Mouse (Mus musculus): ENCODE data around the gene Gm10271. TPM values are rescaled to one million over a fixed set of nuclear protein-coding genes. Genes with fewer than 3 reads are reported as not detected.

Gm10271 gene
- polyA plus RNA-seq, 1 experiment from 2014 or later = not detected

- H3K4me1 ChIP-seq (replicated peaks; ENCODE audit: control insufficient read depth, insufficient read depth, low read length) = no peaks in the 10 kb centered on the region
- DNase-seq (ENCODE audit: low spot score) = no peak
- no peak overlapping the region for H3K9ac ChIP-seq (ENCODE audit: low read length)
- 85% methylated on average over 15 of the region's 15 CpGs for WGBS
- no peak overlapping the region for H3K4me3 ChIP-seq (ENCODE audit: low read depth, low read length)
- no peak overlapping the region for H3K4me2 ChIP-seq (ENCODE audit: low read depth, low read length, severe bottlenecking)
- H3K9me3 ChIP-seq (ENCODE audit: control insufficient read depth, low read length) = no peaks in the 10 kb centered on the region
- H3K27me3 ChIP-seq (ENCODE audit: control insufficient read depth, insufficient read depth, low read length) = no peaks in the 10 kb centered on the region
- H3K27ac ChIP-seq (ENCODE audit: low read depth, low read length) = no peak overlapping the region
- no peaks in the 10 kb centered on the region; the same call in 1 of the 2 replicates for H3K36me3 ChIP-seq (ENCODE audit: control insufficient read depth, insufficient read depth, low read length)
- no peak for ATAC-seq (replicated peaks; ENCODE audit: low FRiP score)
Measured at GRCm38 (mm10) chr10:116908901-116909642, 63.3 kb downstream of the Gm10271 start.

Other genes with a start within 250 kb of the Gm10271 start
- 0.08 and 0.17 TPM in 2 replicates for gene Myrfl, start 75.7 kb downstream of the Gm10271 start, polyA plus RNA-seq (2014; fragmentation: Nextera tagmentation; extraction: Ambion mirVana)
- gene Rab3ip, start 21.8 kb downstream of the Gm10271 start, polyA plus RNA-seq (2014; fragmentation: Nextera tagmentation; extraction: Ambion mirVana) = 45.7 and 46.5 TPM in 2 replicates
- 0.09 and 0.15 TPM in 2 replicates for gene Best3, start 13.7 kb upstream of the Gm10271 start, polyA plus RNA-seq (2014; fragmentation: Nextera tagmentation; extraction: Ambion mirVana)
- gene Lrrc10, start 72.7 kb upstream of the Gm10271 start, polyA plus RNA-seq (2014; fragmentation: Nextera tagmentation; extraction: Ambion mirVana) = not detected in 2 replicates
- gene Cct2, start 91.2 kb upstream of the Gm10271 start, polyA plus RNA-seq (2014; fragmentation: Nextera tagmentation; extraction: Ambion mirVana) = 294 and 318 TPM in 2 replicates
- 29.4 and 31.9 TPM in 2 replicates for gene Frs2, start 175.9 kb upstream of the Gm10271 start, polyA plus RNA-seq (2014; fragmentation: Nextera tagmentation; extraction: Ambion mirVana)